Mouse (Mus musculus): ENCODE data around the gene Ccdc106. TPM values are rescaled to one million over a fixed set of nuclear protein-coding genes. Genes with fewer than 3 reads are reported as not detected.

Gene Ccdc106
- polyA plus RNA-seq (2017; shearing (Covaris generic)) = not detected

DNA sequence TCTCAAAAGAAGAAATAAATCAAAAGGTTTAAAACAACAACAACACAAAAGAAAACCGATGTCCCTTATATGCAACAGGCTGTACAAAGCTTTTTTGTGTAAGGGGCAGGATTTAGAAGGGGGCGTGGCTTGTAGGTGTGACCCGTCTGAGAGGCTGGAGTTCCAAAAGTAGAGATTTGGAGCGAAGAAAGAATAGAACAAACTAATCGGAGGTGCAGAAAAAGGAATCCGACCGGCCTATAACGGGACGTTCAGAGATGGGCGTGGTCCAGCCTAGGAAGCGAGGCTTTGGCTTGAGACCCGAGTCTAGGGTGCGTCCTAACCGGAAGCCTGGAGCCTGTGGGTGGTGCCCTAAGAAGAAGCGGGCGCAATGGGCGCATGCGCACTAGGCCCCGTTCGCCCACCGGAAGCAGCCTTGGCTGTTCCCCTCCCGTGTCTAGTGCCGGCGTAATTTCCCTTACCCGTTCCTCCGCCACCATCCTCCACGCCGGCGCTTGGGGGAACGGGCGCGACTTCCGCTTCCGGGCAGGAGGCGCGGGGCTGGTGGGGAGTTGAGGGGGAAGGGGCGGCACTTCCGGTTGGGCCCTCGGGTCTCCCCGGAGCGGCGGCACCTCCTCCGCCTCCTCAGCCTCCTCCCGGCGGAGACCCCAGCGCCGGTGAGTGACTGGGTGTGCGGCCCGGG, at the start of gene Ccdc106, which contains the start of gene Zfp865:
TSS of gene Ccdc106 (plus strand) at position 554 of the 682 bp plus-strand sequence.
TSS of gene Zfp865 (plus strand) at position 377 of the 682 bp plus-strand sequence.

DNA sequence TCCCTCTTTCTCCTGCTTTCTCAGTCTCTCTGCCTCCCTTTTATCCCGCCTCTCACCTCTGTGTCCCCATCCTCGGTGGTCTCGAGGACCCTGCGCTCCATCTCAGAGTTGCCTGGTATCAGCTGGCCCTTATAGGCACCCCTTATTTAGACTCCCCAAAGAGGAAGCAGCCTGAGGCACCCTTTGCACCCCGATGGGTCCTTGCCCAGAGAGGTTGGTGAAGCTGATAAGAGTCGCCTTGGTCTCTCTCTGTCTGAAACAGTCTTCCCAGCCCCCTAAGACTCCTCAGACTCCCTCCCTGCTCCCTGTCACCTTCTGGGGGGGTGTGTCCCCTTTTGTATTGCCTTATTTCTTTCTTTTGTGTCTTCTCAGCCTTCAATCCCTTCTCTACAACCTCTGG, 49.3 kb upstream of the Ccdc106 start, which contains the start of gene Sbk3:
TSS of gene Sbk3 (minus strand) at position 101 of the 400 bp plus-strand sequence.

DNA sequence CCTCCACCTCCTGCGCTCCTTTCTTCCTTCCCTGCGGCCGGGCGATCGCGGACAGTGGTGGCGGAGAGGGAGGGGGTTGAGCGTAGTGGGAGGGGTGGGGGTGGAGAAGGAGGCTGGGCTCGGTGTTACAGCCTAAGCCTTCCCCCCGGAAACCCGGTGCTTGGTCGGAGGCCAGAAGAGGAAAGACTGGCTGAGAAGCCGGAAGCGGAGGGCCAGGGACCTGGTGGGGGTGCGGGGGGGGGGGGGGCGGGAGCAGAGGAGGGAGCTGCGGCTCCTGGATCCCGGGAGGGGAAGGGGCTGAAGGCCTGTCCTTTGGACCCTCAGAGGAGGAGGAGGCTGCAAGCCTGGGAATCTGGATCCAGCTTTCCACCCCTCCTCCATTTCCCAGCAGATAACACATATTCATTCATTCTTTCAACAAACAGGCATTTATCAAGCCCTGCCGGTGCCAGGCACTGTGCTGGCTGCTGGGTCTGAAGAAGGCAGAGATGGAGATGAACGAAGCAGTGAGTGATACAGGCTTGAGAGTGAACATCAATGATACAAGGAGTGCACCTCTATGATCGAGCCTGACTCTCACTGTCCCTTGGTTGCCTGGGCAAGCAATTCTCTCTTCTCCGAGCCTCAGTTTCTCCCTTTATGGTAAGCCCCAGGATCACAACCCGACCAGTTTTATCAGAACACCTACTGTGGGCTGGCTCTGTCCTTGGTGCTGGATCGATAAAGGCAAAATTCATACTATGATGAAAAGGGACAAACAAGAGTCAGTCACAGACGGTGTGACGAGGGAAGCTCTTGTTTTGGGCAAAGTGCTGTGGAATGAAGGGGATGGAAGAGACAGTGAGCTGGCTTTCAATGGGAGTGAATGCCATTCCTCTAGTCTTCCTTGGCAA, 24.1 kb upstream of the Ccdc106 start, which contains the start of gene Zfp579:
TSS of gene Zfp579 (minus strand) at position 156 of the 893 bp plus-strand sequence.

DNA sequence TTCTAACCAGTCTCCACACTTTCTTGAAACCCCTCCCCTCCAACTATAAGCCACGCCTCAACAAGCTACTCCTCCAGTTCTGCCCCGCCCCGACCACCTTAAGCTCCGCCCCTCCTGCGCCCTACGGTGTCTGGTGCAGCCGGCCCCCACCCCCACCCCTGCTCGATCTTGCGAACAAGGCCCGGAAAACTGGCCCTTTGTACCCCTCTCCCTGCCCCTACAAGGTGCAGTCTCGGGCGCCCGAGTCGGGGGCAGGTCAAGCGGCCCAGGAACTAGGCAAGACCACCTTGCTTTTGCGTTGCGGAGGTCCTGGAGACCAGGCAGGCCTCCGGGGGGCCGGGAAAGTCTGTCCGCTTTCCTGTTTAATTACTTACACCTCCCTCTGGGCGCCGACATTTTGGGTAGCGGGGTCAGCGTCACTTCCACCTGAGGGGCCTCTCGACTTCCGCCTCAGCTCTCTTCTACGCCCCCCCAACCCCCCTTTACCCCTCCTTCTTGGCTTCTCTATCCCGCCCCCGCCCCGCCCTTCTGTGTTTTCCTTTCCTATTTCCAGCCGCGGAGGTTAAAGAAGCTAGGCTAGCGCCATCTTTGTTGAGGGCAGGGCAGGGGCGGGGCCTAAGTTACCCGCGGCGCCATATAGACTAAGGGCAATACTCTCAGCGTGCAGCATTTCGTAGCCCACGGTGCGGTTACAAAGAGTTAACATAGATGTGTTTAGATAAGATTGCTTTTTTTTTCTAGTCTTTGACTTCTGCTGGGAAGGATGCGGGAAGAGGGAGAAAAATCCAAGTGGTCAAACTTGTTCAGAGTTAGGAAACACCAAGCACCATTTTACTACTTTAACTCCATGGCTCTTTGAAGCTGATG, 5.9 kb upstream of the Ccdc106 start, which contains the start of the genes Zfp524 and Fiz1:
TSS of gene Zfp524 (plus strand) at position 165 of the 867 bp plus-strand sequence.
TSS of gene Fiz1 (minus strand) at position 447 of the 867 bp plus-strand sequence.

DNA sequence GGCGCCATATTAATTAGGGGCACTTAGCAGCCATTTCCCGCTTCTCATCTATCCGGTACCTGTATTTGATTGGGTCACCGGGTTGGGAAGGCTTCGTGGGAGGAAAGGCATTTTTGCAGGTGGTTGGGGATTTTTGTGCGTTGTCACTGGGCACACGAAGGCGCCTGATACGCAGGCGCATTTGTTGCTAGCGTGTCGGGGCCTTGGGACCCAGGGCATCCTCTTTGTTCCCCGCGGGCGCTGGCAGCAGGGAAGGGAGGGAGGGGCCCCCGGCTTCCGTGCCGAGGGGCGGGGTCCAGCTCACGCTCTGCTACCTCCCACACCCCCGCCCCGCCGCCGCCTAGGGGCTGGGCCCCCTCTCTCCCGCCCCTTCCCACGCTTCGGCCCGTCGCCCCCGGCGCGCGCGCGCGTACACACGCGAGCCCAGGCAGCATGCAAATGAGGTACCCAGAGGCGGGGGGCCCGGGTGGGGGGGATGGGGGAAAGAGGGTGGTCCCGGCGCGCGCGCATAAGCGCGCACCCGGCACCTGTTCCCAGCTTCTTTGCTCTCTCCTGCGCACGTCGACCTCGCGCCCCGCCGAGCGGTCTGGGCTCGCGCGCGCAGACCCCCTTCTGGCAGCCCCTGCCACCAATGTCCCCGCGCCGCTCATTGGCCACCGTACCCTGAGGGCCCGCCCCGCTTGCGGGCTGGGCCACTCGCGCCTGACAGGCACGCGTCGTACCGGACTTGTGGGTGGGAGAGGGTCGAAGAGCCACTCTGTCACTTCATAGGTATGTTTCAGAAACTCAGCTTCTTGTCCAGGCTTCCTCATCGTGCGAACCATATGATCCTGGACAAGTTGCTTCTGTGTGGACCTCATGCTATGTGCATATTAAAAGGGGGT, 5.0 kb upstream of the Ccdc106 start, which contains the start of gene Gm44973:
TSS of gene Gm44973 (plus strand) at position 379 of the 884 bp plus-strand sequence.

DNA sequence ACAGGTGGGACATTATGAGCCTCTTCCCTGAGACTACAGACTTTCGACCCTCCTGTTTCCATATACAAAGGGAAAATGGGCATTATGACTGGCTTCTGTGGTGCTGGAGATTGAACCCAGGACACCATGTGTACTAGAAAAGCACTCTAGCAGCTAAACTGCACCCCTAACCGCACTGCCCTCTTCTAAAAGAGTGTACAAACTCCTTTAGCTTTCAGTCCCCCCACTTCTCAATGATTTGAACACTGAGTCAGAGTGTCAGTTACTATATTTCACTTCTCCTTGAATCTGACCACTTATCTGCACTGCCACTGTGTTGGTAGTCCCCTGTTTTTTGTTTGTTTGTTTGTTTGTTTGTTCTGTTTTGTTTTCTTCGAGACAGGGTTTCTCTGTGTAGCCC, 13.5 kb downstream of the Ccdc106 start, which contains the start of gene 4632433K11Rik:
TSS of gene 4632433K11Rik (plus strand) at position 301 of the 400 bp plus-strand sequence.

DNA sequence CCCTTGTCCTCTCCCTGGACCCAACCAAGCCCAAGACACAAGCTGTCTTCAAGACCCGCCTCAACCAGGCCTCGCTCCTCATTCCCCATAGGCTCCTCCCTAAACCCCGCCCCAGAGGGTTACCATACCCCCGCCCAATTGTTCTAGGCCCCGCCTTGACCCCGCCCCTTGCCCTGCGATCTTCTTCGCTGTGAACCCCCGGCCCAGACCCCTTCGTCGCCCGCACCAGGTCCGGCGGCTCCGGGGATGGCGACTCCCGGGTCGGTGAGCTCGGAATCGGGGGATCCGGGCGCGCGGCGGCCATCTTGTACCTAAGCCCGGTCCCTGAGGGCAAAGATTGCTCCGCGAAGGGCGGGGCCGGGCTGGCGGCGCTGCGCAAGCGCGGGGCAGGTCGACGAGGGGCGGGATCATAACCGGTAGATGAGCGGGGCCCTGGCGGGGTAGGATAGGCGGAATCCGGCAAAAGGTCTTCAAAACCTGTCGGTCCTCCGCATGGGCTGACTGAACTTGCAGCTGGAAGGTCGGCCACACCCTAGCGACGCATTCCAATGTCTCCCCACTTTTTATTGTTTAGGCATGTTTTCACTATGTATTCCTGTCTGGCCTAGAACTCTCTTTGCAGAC, 17.9 kb downstream of the Ccdc106 start, which contains the start of gene Zfp784:
TSS of gene Zfp784 (minus strand) at position 338 of the 624 bp plus-strand sequence.

DNA sequence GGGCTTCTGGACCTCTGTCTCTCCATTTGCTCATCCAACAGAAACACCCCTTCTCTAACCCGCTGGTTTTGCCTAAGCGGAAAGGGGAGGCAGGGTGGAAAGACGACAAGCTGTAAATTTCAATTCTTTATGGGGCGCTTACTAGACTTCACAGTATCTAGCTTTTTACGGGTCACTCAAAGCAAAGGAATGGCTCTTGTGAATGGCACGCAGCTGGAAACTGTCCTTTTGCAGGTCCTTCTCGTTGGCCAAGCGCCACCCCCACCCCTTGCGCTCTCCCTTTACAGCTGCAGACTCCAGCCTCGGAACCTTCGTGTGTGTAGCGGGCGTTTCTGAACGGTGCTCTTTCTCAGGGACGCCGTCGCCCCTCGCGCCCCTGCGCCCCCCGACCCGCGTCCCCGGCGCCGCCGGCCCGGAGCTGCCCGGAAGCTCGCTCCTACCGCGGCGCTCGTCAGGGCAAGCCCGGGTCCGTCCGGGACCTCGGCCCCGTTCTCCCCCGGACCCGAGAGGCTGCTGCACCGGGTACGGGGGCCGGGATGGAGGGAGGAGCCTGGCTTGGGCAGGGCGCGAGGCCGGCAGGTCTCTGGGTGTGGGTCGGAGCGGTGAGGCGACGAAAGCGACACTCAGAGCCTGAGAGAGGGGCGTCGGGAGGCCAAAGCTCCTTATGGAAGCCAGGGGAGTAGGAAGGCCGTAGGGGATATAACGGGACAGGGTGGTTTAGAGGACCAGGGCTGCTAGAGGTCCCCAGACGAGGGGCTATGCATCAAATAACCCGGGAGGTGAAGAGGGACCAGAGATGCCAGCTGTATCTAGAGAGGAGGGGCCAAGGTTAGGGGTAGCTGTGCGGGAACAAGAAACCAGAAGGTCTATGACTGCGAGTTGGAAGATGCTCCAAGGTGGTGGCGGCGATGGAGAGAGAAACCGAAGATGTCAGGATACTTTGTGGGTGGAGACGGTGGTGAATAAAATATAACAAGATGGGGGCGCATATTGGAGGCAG, 31.1 kb downstream of the Ccdc106 start, which contains the start of gene Zfp580:
TSS of gene Zfp580 (plus strand) at position 346 of the 1,000 bp plus-strand sequence.

DNA sequence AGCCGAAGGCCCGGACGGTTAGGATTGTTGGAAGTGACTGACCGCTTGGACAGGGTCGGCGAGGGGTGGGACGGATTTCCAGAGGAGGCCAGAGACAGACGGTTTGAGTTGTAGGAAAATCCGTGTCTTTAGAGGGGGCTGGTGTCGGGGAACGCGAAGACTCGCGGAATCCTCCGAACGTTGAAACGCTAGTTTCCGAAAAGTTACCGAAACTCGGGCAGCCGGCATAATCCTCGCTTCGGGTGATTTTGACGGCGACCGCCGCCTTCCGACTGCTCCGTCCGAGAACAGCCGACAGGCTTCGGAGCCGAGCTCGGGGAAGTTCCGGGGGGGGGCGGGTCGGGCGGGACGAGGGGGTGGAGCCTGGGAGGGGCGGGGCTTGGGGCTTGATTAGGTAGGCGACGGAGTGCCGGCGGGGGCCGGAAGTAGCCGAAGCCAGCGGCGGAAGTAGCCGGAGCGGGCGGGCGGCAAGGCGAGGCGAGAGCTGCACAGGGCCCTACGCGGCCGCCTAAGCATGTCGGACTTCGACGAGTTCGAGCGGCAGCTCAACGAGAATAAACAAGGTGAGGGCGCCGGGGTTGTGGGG, 41.5 kb downstream of the Ccdc106 start, which contains the start of gene U2af2:
TSS of gene U2af2 (plus strand) at position 370 of the 586 bp plus-strand sequence.

DNA sequence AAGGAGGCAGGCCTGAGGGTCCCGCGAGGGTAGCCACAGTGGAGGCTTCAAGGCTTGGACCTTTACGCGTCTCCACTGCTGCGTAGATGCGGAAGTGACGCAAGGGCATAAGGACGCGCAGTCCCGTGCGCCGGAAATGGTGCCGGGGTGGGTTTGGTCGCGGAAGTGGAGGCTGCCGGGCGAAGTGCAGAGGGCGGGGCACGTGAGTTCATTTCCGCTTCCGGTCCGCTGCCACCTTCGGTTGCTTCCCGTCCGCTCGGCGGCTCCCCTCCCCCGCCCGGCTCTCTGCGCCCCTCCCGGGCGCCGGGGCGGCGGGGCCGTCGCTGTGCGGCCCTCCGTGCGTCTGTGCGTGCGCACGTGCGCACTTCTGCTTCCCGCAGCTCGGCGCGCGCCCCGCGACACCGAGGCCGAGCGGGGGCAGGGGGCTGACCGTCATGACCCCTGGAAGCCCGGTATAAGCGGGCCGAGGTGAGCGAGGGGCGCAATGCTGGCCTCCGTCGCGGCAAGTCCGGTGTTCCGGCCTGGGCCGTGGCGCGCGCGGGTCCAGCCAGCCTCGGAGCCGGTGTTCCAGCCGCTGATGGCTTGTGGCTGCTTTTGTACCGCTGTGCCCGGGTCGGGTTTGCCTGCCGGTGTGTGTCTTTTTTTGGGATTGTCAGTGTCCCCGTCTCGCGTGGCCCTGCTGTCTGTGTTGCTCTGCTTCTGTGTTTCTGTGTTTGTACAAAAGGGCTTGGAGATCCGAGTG, 59.8 kb downstream of the Ccdc106 start, which contains the start of gene Epn1:
TSS of gene Epn1 (plus strand) at position 226 of the 742 bp plus-strand sequence.

Other genes with a start within 250 kb of the Ccdc106 start
- gene Fam71e2, start 249.3 kb upstream of the Ccdc106 start, polyA plus RNA-seq (2017; shearing (Covaris generic)) = not detected
- not detected for gene Il11, start 237.7 kb upstream of the Ccdc106 start, polyA plus RNA-seq (2017; shearing (Covaris generic))
- not detected for gene Tmem190, start 237.6 kb upstream of the Ccdc106 start, polyA plus RNA-seq (2017; shearing (Covaris generic))
- gene Tmem238, start 230.9 kb upstream of the Ccdc106 start, polyA plus RNA-seq (2017; shearing (Covaris generic)) = 13.4 TPM
- gene Rpl28, start 227.7 kb upstream of the Ccdc106 start, polyA plus RNA-seq (2017; shearing (Covaris generic)) = 323 TPM
- 106 TPM for gene Ube2s, start 208.0 kb upstream of the Ccdc106 start, polyA plus RNA-seq (2017; shearing (Covaris generic))
- gene Shisa7, start 175.9 kb upstream of the Ccdc106 start, polyA plus RNA-seq (2017; shearing (Covaris generic)) = not detected
- gene Isoc2b, start 150.3 kb upstream of the Ccdc106 start, polyA plus RNA-seq (2017; shearing (Covaris generic)) = 33.3 TPM
- 1.1 TPM for gene Isoc2a, start 143.4 kb upstream of the Ccdc106 start, polyA plus RNA-seq (2017; shearing (Covaris generic))
- not detected for gene Gm36210, start 114.0 kb upstream of the Ccdc106 start, polyA plus RNA-seq (2017; shearing (Covaris generic))
- 2.6 TPM for gene Zfp628, start 105.3 kb upstream of the Ccdc106 start, polyA plus RNA-seq (2017; shearing (Covaris generic))
- 0.79 TPM for gene Nat14, start 98.5 kb upstream of the Ccdc106 start, polyA plus RNA-seq (2017; shearing (Covaris generic))
- gene Ssc5d, start 94.8 kb upstream of the Ccdc106 start, polyA plus RNA-seq (2017; shearing (Covaris generic)) = 0.17 TPM
- 0.25 TPM for gene Sbk2, start 56.1 kb upstream of the Ccdc106 start, polyA plus RNA-seq (2017; shearing (Covaris generic))
- gene Sbk3, start 49.4 kb upstream of the Ccdc106 start, polyA plus RNA-seq (2017; shearing (Covaris generic)) = not detected
- gene Zfp579, start 24.4 kb upstream of the Ccdc106 start, polyA plus RNA-seq (2017; shearing (Covaris generic)) = 25.9 TPM
- 26.5 TPM for gene Zfp524, start 6.1 kb upstream of the Ccdc106 start, polyA plus RNA-seq (2017; shearing (Covaris generic))
- gene Fiz1, start 5.9 kb upstream of the Ccdc106 start, polyA plus RNA-seq (2017; shearing (Covaris generic)) = 46.1 TPM
- gene Gm44973, start 5.1 kb upstream of the Ccdc106 start, polyA plus RNA-seq (2017; shearing (Covaris generic)) = 11.4 TPM
- 11.8 TPM for gene Zfp865, start 177 bp upstream of the Ccdc106 start, polyA plus RNA-seq (2017; shearing (Covaris generic))
- not detected for gene 4632433K11Rik, start 13.6 kb downstream of the Ccdc106 start, polyA plus RNA-seq (2017; shearing (Covaris generic))
- gene Zfp784, start 17.9 kb downstream of the Ccdc106 start, polyA plus RNA-seq (2017; shearing (Covaris generic)) = 3.6 TPM
- 7.4 TPM for gene Zfp580, start 31.0 kb downstream of the Ccdc106 start, polyA plus RNA-seq (2017; shearing (Covaris generic))
- gene U2af2, start 41.6 kb downstream of the Ccdc106 start, polyA plus RNA-seq (2017; shearing (Covaris generic)) = 113 TPM
- gene Epn1, start 59.7 kb downstream of the Ccdc106 start, polyA plus RNA-seq (2017; shearing (Covaris generic)) = 35.8 TPM
- not detected for gene Rfpl4, start 96.4 kb downstream of the Ccdc106 start, polyA plus RNA-seq (2017; shearing (Covaris generic))
- 0.31 TPM for gene Rasl2-9, start 105.4 kb downstream of the Ccdc106 start, polyA plus RNA-seq (2017; shearing (Covaris generic))
- 0.07 TPM for gene Vmn1r55, start 129.1 kb downstream of the Ccdc106 start, polyA plus RNA-seq (2017; shearing (Covaris generic))
- not detected for gene Vmn1r56, start 176.2 kb downstream of the Ccdc106 start, polyA plus RNA-seq (2017; shearing (Covaris generic))
- gene Vmn1r57, start 197.9 kb downstream of the Ccdc106 start, polyA plus RNA-seq (2017; shearing (Covaris generic)) = not detected